Mouse (Mus musculus) telencephalon, adult 2 months (tissue): ENCODE measurements around the gene Eif2s1.

ENCODE experiments used
- DNase-seq: peaks from one replicate; pipeline ENCODE4 v3.0.0-alpha.2; 2011; ENCODE audit warnings: low read depth, low spot score

Eif2s1 gene

GRCm38 (mm10) chr12:78861496-78862253 is at the start of gene Eif2s1, which contains the start of gene Atp6v1d:
Gene Eif2s1 (plus strand): TSS chr12:78861819.
Gene Atp6v1d (minus strand): TSS chr12:78861638.
- peak; percentile 100 for DNase-seq

- DNase-seq = no peak
These were observed 47.2 kb upstream of the Eif2s1 start for GRCm38 (mm10) chr12:78814437-78814836.

- no peak for DNase-seq
These were observed 27.1 kb upstream of the Eif2s1 start for GRCm38 (mm10) chr12:78834496-78834895.

- DNase-seq = no peak
These were observed 21.7 kb upstream of the Eif2s1 start for GRCm38 (mm10) chr12:78839906-78840305.

GRCm38 (mm10) chr12:78842429-78842828 is 19.2 kb upstream of the Eif2s1 start:
- no peak for DNase-seq

GRCm38 (mm10) chr12:78848246-78848645 is 13.4 kb upstream of the Eif2s1 start:
- DNase-seq = no peak

GRCm38 (mm10) chr12:78860921-78861495 is 611 bp upstream of the Eif2s1 start:
- peak; percentile 24 for DNase-seq

GRCm38 (mm10) chr12:78862254-78862730 is 673 bp downstream of the Eif2s1 start:
- DNase-seq = no peak

- DNase-seq = no peak
These were observed 3.8 kb downstream of the Eif2s1 start for GRCm38 (mm10) chr12:78865434-78865833.

GRCm38 (mm10) chr12:78868115-78868514 is 6.5 kb downstream of the Eif2s1 start:
- no peak for DNase-seq

- no peak for DNase-seq
These were observed 13.0 kb downstream of the Eif2s1 start for GRCm38 (mm10) chr12:78874581-78874980.

GRCm38 (mm10) chr12:78890062-78890461 is 28.4 kb downstream of the Eif2s1 start:
- no peak for DNase-seq

GRCm38 (mm10) chr12:78891149-78891548 is 29.5 kb downstream of the Eif2s1 start:
- DNase-seq = no peak

GRCm38 (mm10) chr12:78897861-78898260 is 36.2 kb downstream of the Eif2s1 start:
- no peak for DNase-seq

GRCm38 (mm10) chr12:78901467-78901866 is 39.8 kb downstream of the Eif2s1 start:
- no peak for DNase-seq

GRCm38 (mm10) chr12:78903313-78903712 is 41.7 kb downstream of the Eif2s1 start:
- DNase-seq = no peak

- no peak for DNase-seq
These were observed 42.9 kb downstream of the Eif2s1 start for GRCm38 (mm10) chr12:78904499-78904898.

GRCm38 (mm10) chr12:78906707-78907162 is 45.1 kb downstream of the Eif2s1 start, which contains the start of gene Plek2:
Gene Plek2 (minus strand): TSS chr12:78906964.
- no peak for DNase-seq

GRCm38 (mm10) chr12:78908081-78908605 is 46.5 kb downstream of the Eif2s1 start:
- no peak for DNase-seq

- no peak for DNase-seq
These were observed 49.3 kb downstream of the Eif2s1 start for GRCm38 (mm10) chr12:78910684-78911461.

- DNase-seq = peak; percentile 29
These were observed 50.2 kb downstream of the Eif2s1 start for GRCm38 (mm10) chr12:78911707-78912417.
